Mouse (Mus musculus) kidney, adult 2 months (tissue): ENCODE measurements around the gene Plac9b.
"Not testable (repeated sequence)": the region's sequence is repeated elsewhere in the genome, so short reads cannot be mapped to it uniquely, and the experiment has no call there.

Experiments
- CTCF ChIP-seq: fragments of 200-500 bp; conservative IDR thresholded peaks from 2 replicates; pipeline ENCODE4 v1.5.1; 2011; ENCODE audit warnings: low read depth, mild to moderate bottlenecking, control low read depth, low read length, moderate library complexity, mixed read lengths; ENCODE audit not compliant: insufficient read depth, insufficient read length
- POLR2A ChIP-seq: fragments of 200-500 bp; IDR thresholded peaks from one replicate; pipeline ENCODE4 v1.6.1; 2011; ENCODE audit warnings: low read depth, low read length, control low read depth

- TF ChIP-seq CTCF, POLR2A: not testable (repeated sequence)
These were observed 35.2 kb downstream of the Plac9b start for GRCm38 (mm10) chr14:26147095-26147494.
